Mouse (Mus musculus) megakaryocyte, embryonic 14.5 days (primary cell): ENCODE measurements around the gene Ralgapb. TPM values are rescaled to one million over a fixed set of nuclear protein-coding genes. Genes with fewer than 3 reads are reported as not detected.

Experiments used
- H3K27me3 ChIP-seq: replicated peaks from 2 replicates; pipeline ENCODE3; 2012; ENCODE audit warnings: inconsistent platforms
- H3K36me3 ChIP-seq: replicated peaks from 2 replicates; pipeline ENCODE3; 2012; ENCODE audit warnings: low read length, inconsistent platforms, mixed read lengths
- H3K4me1 ChIP-seq: 2 replicates; pipeline ENCODE4 v1.6.1; 2012; ENCODE audit warnings: inconsistent platforms
- H3K4me3 ChIP-seq: replicated peaks from 2 replicates; pipeline ENCODE3; 2012; ENCODE audit warnings: moderate library complexity, mild to moderate bottlenecking, inconsistent platforms
- H3K9me3 ChIP-seq: 2 replicates; pipeline ENCODE4 v1.6.1; 2012; ENCODE audit warnings: inconsistent platforms
- FLI1 ChIP-seq: IDR thresholded peaks from 2 replicates; pipeline ENCODE4 v1.6.1; 2012; ENCODE audit warnings: low read length, inconsistent platforms, mixed read lengths
- GATA1 ChIP-seq: IDR thresholded peaks from 3 replicates; pipeline ENCODE4 v1.6.1; 2012; ENCODE audit warnings: mixed read lengths, low read length, inconsistent platforms, borderline replicate concordance
- polyA plus RNA-seq: library from polyadenylated mRNA; stranded (reverse); fragments of >175 nt; gene quantifications from 2 replicates; pipeline ENCODE4 v1.2.3, GENCODE M21; 2012; ENCODE audit warnings: low replicate concordance; ENCODE audit not compliant: insufficient read depth

Gene Ralgapb
- polyA plus RNA-seq, 1 experiment, result 1.7 TPM

DNA sequence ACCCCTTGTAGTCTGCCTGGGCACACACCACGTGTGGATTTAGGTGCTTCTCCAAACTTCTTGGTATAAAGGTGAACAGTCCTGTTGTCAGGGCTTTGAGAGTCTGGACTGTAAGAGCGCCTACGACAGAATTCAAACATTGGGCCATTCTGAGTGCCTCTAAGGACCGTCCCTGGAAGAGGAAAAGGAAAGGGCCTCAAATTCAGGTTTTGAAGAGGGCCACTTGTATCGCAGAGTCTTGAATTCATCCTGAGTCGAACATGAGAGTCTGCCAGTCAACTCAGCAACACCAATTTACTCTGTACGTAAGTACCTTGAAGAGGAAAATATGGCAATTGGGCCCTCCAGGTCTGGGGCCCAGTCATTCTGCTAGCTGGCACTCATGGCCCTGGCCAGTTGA lies 6.7 kb upstream of the Ralgapb start:
- Histone ChIP-seq H3K36me3 (no peaks in the 10 kb centered on the region), H3K4me1 (no peaks in the 10 kb centered on the region), H3K27me3 (peaks cover 23% of the 10 kb centered on the region), H3K4me3 (no peak overlapping the region), H3K9me3 (no peaks in the 10 kb centered on the region)
- TF ChIP-seq GATA1, result no peak
- no peak for TF ChIP-seq FLI1

DNA sequence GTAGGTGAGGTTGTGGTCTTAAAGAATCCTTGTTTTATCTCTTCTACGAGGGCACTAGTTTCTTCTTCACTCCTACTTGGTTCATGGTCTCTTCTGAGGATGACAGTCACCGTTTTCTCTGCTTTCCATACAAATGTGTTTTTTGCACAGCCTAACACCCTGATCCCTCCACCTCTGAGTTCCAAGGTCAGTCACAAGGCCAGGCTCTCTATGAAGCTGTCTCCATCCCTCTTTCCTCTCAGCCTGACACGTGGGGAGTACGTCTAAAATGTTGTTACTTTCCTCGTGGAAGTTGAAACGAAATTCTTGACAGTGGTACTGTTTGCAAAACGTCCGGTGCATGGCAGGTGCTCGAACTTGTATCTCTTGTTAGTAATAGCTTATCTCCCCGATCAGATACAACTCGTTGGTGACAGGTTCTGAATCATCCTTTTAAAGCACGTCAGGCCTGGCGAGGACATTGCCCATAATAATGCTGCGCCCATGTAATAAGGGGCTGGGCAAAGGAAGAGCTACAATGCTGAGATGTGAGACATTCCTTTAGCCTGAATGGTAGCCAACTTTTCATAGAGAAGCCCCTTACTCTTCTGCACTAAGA lies 552 bp upstream of the Ralgapb start:
- Histone ChIP-seq H3K9me3 (no peaks in the 10 kb centered on the region), H3K4me3 (peak overlapping the region; percentile 93), H3K27me3 (peaks cover 7% of the 10 kb centered on the region), H3K4me1 (peaks cover 47% of the 10 kb centered on the region), H3K36me3 (no peaks in the 10 kb centered on the region)
- TF ChIP-seq FLI1 (no peak), GATA1 (no peak)

- no peaks in the 10 kb centered on the region for H3K36me3 ChIP-seq
- H3K4me1 ChIP-seq, result peaks cover 60% of the 10 kb centered on the region
- H3K9me3 ChIP-seq, result no peaks in the 10 kb centered on the region
- peak overlapping the region; percentile 93 for H3K4me3 ChIP-seq
- peaks cover 3% of the 10 kb centered on the region for H3K27me3 ChIP-seq
- no peak for TF ChIP-seq FLI1
These were observed 670 bp downstream of the Ralgapb start for GRCm38 (mm10) chr2:158410022-158411014.

GRCm38 (mm10) chr2:158413240-158413639 lies 3.6 kb downstream of the Ralgapb start:
- no peaks in the 10 kb centered on the region for H3K9me3 ChIP-seq
- no peaks in the 10 kb centered on the region for H3K36me3 ChIP-seq
- peaks cover 83% of the 10 kb centered on the region for H3K4me1 ChIP-seq
- no peak overlapping the region for H3K4me3 ChIP-seq
- H3K27me3 ChIP-seq, result no peaks in the 10 kb centered on the region
- TF ChIP-seq FLI1 (no peak), GATA1 (no peak)

DNA sequence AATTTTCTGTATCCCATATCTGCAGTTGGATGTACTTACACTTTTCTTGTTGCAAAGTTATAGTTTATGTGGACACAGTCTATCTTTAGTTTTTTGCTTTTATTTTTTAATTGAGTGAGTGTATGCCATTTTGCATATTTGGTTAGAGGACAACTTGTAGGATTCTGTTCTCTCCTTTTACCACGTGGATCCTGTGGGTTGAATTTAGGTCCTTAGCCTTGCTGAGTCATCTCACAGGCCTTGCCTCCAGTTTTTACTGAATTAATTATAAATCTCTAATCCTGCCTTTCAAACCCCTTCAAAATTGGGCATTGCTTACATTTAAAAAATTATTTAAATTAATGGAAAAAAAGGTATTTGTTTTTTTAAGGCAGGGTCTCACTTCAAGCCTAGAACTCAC lies 6.2 kb downstream of the Ralgapb start:
- Histone ChIP-seq H3K4me3 (no peak overlapping the region), H3K27me3 (no peaks in the 10 kb centered on the region), H3K36me3 (peaks cover 13% of the 10 kb centered on the region), H3K9me3 (no peaks in the 10 kb centered on the region), H3K4me1 (peaks cover 71% of the 10 kb centered on the region)
- no peak for TF ChIP-seq GATA1
- TF ChIP-seq FLI1, result no peak

DNA sequence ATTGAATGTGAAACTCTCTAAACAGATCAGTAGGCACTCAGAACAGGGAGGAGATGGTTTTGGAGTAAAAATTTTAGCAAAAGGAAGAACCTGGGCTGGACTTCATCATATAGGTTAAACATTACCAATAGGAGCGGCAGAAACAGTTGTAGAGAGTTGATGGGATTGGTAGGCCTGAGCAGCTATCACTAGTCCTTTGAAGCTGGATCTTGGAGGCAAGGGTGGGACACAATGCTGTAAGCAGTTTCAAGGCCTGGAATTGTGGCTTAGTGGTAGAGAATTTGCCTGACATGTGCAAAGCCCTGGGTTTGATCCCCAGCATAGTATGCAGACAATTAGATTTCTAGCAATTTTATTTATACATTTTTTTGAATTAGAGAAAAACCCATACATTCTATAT lies 9.0 kb downstream of the Ralgapb start:
- peaks cover 43% of the 10 kb centered on the region for H3K4me1 ChIP-seq
- TF ChIP-seq FLI1 (no peak), GATA1 (no peak)

DNA sequence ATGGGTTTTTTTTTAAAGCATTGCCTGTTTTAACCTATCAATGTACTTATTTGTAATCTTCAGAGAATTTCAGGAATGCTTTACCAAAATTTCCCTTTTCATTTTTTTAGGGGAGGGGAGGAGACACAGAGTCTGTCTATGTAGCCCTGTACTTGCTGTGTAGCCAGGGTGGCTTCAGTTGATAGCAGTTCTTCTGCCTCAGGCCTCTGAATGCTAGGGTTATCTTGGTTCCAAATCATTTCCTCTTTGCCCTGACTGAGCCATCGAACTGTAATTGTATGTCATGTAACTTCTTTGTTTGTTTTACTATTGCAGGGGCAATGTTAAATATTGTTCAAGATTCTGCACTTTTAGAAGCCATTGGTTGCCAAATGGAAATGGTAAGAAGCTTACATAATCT lies 36.2 kb downstream of the Ralgapb start:
- no peaks in the 10 kb centered on the region for H3K9me3 ChIP-seq
- H3K4me3 ChIP-seq, result no peak overlapping the region
- no peaks in the 10 kb centered on the region for H3K27me3 ChIP-seq
- peaks cover 9% of the 10 kb centered on the region for H3K4me1 ChIP-seq
- peaks cover 93% of the 10 kb centered on the region for H3K36me3 ChIP-seq
- TF ChIP-seq GATA1 (no peak), FLI1 (no peak)

More for the DNA sequence above, 9.0 kb downstream of the Ralgapb start:
- Histone ChIP-seq H3K36me3 (peaks cover 35% of the 10 kb centered on the region), H3K9me3 (no peaks in the 10 kb centered on the region), H3K4me3 (no peak overlapping the region), H3K27me3 (no peaks in the 10 kb centered on the region)

- H3K9me3 ChIP-seq, result no peaks in the 10 kb centered on the region
- H3K36me3 ChIP-seq, result peaks cover 90% of the 10 kb centered on the region
- H3K4me3 ChIP-seq, result no peak overlapping the region
- no peak for TF ChIP-seq FLI1
- TF ChIP-seq GATA1, result no peak
- H3K4me1 ChIP-seq, result peaks cover 9% of the 10 kb centered on the region
- H3K27me3 ChIP-seq, result no peaks in the 10 kb centered on the region
These were observed 40.2 kb downstream of the Ralgapb start for GRCm38 (mm10) chr2:158449845-158450244.

DNA sequence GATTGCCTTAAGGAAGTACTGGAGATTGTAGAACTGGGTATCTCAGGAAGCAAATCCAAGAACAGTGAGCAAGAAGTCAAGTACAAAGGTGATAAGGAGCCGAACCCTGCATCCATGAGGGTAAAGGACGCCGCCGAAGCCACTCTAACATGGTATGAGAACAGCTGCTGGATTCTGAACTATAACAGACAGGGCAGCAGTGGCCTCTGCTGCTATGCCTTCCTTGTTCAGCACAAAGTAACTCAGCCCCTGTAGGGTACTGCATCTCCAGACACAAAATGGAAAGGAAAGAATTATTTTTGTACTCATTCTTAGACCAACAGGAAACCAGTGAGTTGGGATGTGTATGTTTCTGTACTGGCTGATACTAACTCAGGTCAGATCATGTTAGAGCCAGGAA lies 46.8 kb downstream of the Ralgapb start:
- H3K36me3 ChIP-seq, result peaks cover 93% of the 10 kb centered on the region
- H3K4me1 ChIP-seq, result peaks cover 15% of the 10 kb centered on the region; the same call in 1 of the 2 replicates
- no peaks in the 10 kb centered on the region for H3K27me3 ChIP-seq
- no peak for TF ChIP-seq FLI1
- TF ChIP-seq GATA1, result no peak
- H3K4me3 ChIP-seq, result no peak overlapping the region
- H3K9me3 ChIP-seq, result no peaks in the 10 kb centered on the region

- Histone ChIP-seq H3K9me3 (no peaks in the 10 kb centered on the region), H3K4me1 (peaks cover 15% of the 10 kb centered on the region; the same call in 1 of the 2 replicates), H3K27me3 (no peaks in the 10 kb centered on the region), H3K4me3 (no peak overlapping the region), H3K36me3 (peaks cover 93% of the 10 kb centered on the region)
- TF ChIP-seq FLI1 (no peak), GATA1 (no peak)
These were observed 48.0 kb downstream of the Ralgapb start for GRCm38 (mm10) chr2:158457610-158458009.
